Mouse (Mus musculus) ES-Bruce4 (cell line): Measurements from ENCODE around the gene Mpp2. TPM values are rescaled to one million over a fixed set of nuclear protein-coding genes. Genes with fewer than 3 reads are reported as not detected.

Source experiments
- H3K27ac ChIP-seq: 2 replicates; pipeline ENCODE4 v1.5.1; 2012; ENCODE audit warnings: low read length, inconsistent platforms; ENCODE audit not compliant: insufficient read depth
- H3K27me3 ChIP-seq: 2 replicates; pipeline ENCODE4 v1.6.1; 2012; ENCODE audit warnings: mild to moderate bottlenecking, low read length, inconsistent platforms; ENCODE audit not compliant: control insufficient read depth, poor library complexity, insufficient read depth, severe bottlenecking
- H3K36me3 ChIP-seq: 2 replicates; pipeline ENCODE4 v1.6.1; 2012; ENCODE audit warnings: inconsistent platforms, mild to moderate bottlenecking, low read length, moderate library complexity; ENCODE audit not compliant: control insufficient read depth, poor library complexity, insufficient read depth, severe bottlenecking
- H3K4me1 ChIP-seq: one replicate; pipeline ENCODE4 v1.8.1; 2011; ENCODE audit warnings: low read length; ENCODE audit not compliant: control insufficient read depth, insufficient read depth
- H3K4me3 ChIP-seq: 2 replicates; pipeline ENCODE4 v1.5.1; 2011; ENCODE audit warnings: low read depth, mild to moderate bottlenecking, low read length
- H3K9ac ChIP-seq: 2 replicates; pipeline ENCODE4 v1.6.1; 2012; ENCODE audit warnings: low read depth, mild to moderate bottlenecking, inconsistent platforms; ENCODE audit not compliant: poor library complexity, severe bottlenecking
- H3K9me3 ChIP-seq: replicated peaks from 2 replicates; pipeline ENCODE4 v1.6.1; 2012; ENCODE audit warnings: mild to moderate bottlenecking, low read length, inconsistent platforms; ENCODE audit not compliant: control insufficient read depth, poor library complexity, insufficient read depth, severe bottlenecking
- CTCF ChIP-seq: IDR thresholded peaks from one replicate; pipeline ENCODE4 v1.8.1; 2011; ENCODE audit warnings: low read depth, low read length
- EP300 ChIP-seq: IDR thresholded peaks from 2 replicates; pipeline ENCODE4 v1.6.1; 2011; ENCODE audit warnings: low read depth, low read length; ENCODE audit not compliant: insufficient read depth
- POLR2A ChIP-seq: IDR thresholded peaks from one replicate; pipeline ENCODE4 v1.8.1; 2011; ENCODE audit warnings: low read length; ENCODE audit not compliant: insufficient read depth
- polyA plus RNA-seq: library from polyadenylated mRNA; stranded (reverse); fragments of >200 nt; gene quantifications from 2 replicates; pipeline ENCODE4 v1.2.4, GENCODE M21; 2011; ENCODE audit warnings: low read depth; ENCODE audit not compliant: missing spikeins, insufficient read depth, insufficient read length

Mpp2 gene
- polyA plus RNA-seq: 3.4 and 3.6 TPM in 2 replicates

GRCm38 (mm10) chr11:102087931-102088898 is at the start of gene Mpp2:
Gene Mpp2 (minus strand): TSS chr11:102088515.
- peak within 1 kb of the TSS; percentile 90 for H3K4me3 ChIP-seq
- peak within 1 kb of the TSS; percentile 38 for H3K9ac ChIP-seq
- no peak for TF ChIP-seq CTCF
- no peak for TF ChIP-seq POLR2A
- no peak for TF ChIP-seq EP300
- H3K9me3 ChIP-seq: no peaks in the 10 kb centered on the region
- H3K27me3 ChIP-seq: no peaks in the 10 kb centered on the region
- H3K27ac ChIP-seq: no peak within 1 kb of the TSS
- no peaks in the 10 kb centered on the region for H3K4me1 ChIP-seq
- H3K36me3 ChIP-seq: no peaks in the 10 kb centered on the region

GRCm38 (mm10) chr11:102137625-102138446 is 49.5 kb upstream of the Mpp2 start:
- TF ChIP-seq CTCF: no peak
- TF ChIP-seq EP300: no peak
- no peak for TF ChIP-seq POLR2A
- Histone ChIP-seq H3K9ac (peak overlapping the region; percentile 66; the same call in 1 of the 2 replicates), H3K36me3 (no peaks in the 10 kb centered on the region), H3K4me1 (peaks cover 4% of the 10 kb centered on the region), H3K9me3 (no peaks in the 10 kb centered on the region), H3K4me3 (peak overlapping the region; percentile 58), H3K27ac (no peak overlapping the region), H3K27me3 (no peaks in the 10 kb centered on the region)

- H3K36me3 ChIP-seq: no peaks in the 10 kb centered on the region
- H3K27me3 ChIP-seq: no peaks in the 10 kb centered on the region
- 0 out of 2 replicates have a peak overlapping the region, but pooled peaks have one; percentile 8 for H3K27ac ChIP-seq
- H3K4me3 ChIP-seq: no peak overlapping the region
- TF ChIP-seq CTCF (no peak), EP300 (0 out of 2 replicates have a peak, but pooled peaks have one; percentile 15)
- H3K4me1 ChIP-seq: peaks cover 4% of the 10 kb centered on the region
- no peak overlapping the region for H3K9ac ChIP-seq
- H3K9me3 ChIP-seq: no peaks in the 10 kb centered on the region
Measured at GRCm38 (mm10) chr11:102134516-102134915, 46.2 kb upstream of the Mpp2 start.

- Histone ChIP-seq H3K27ac (no peak overlapping the region), H3K4me1 (no peaks in the 10 kb centered on the region), H3K36me3 (no peaks in the 10 kb centered on the region), H3K9me3 (no peaks in the 10 kb centered on the region), H3K4me3 (no peak overlapping the region), H3K27me3 (no peaks in the 10 kb centered on the region), H3K9ac (no peak overlapping the region)
- TF ChIP-seq EP300 (no peak), POLR2A (no peak), CTCF (no peak)
Measured at GRCm38 (mm10) chr11:102117386-102117785, 29.1 kb upstream of the Mpp2 start.

GRCm38 (mm10) chr11:102116241-102116640 is 27.9 kb upstream of the Mpp2 start:
- Histone ChIP-seq H3K9me3 (no peaks in the 10 kb centered on the region), H3K36me3 (no peaks in the 10 kb centered on the region), H3K4me1 (no peaks in the 10 kb centered on the region), H3K9ac (no peak overlapping the region), H3K27me3 (no peaks in the 10 kb centered on the region), H3K27ac (no peak overlapping the region), H3K4me3 (no peak overlapping the region)
- TF ChIP-seq POLR2A: no peak
- TF ChIP-seq EP300: no peak
- TF ChIP-seq CTCF: no peak
